Mouse (Mus musculus) cortical plate, adult 2 months (tissue): ENCODE measurements around the gene Anapc4. TPM values are rescaled to one million over a fixed set of nuclear protein-coding genes. Genes with fewer than 3 reads are reported as not detected.
A peak's percentile ranks its signal among the peaks of the same experiment; 100 is the strongest.

Experiments
- H3K27ac ChIP-seq: fragments of 200-500 bp; 2 replicates; pipeline ENCODE4 v1.5.1; 2012; ENCODE audit warnings: low read length, control low read depth, inconsistent platforms; ENCODE audit not compliant: insufficient read depth
- H3K4me1 ChIP-seq: fragments of 200-500 bp; 2 replicates; pipeline ENCODE4 v1.6.1; 2011; ENCODE audit warnings: low read length; ENCODE audit not compliant: control insufficient read depth, insufficient read depth
- H3K4me3 ChIP-seq: fragments of 200-500 bp; 2 replicates; pipeline ENCODE4 v1.5.1; 2011; ENCODE audit warnings: mild to moderate bottlenecking, low read length, control low read depth; ENCODE audit not compliant: insufficient read depth
- CTCF ChIP-seq: fragments of 200-500 bp; IDR thresholded peaks from 2 replicates; pipeline ENCODE4 v1.5.1; 2011; ENCODE audit warnings: mild to moderate bottlenecking, control low read depth, low read length; ENCODE audit not compliant: insufficient read depth; ENCODE audit errors: extremely low read depth
- POLR2A ChIP-seq: fragments of 200-500 bp; IDR thresholded peaks from 2 replicates; pipeline ENCODE4 v1.6.1; 2011; ENCODE audit warnings: mild to moderate bottlenecking, low read length, control low read depth; ENCODE audit not compliant: insufficient read depth; ENCODE audit errors: extremely low read depth
- polyA plus RNA-seq: library from polyadenylated mRNA; depleted of rRNA; stranded (reverse); fragments of >200 nt; gene quantifications from 2 replicates; pipeline ENCODE4 v1.2.3, GENCODE M21; 2012; rRNA removed

The Anapc4 gene
- 98.5 and 114 TPM in 2 replicates for polyA plus RNA-seq

DNA sequence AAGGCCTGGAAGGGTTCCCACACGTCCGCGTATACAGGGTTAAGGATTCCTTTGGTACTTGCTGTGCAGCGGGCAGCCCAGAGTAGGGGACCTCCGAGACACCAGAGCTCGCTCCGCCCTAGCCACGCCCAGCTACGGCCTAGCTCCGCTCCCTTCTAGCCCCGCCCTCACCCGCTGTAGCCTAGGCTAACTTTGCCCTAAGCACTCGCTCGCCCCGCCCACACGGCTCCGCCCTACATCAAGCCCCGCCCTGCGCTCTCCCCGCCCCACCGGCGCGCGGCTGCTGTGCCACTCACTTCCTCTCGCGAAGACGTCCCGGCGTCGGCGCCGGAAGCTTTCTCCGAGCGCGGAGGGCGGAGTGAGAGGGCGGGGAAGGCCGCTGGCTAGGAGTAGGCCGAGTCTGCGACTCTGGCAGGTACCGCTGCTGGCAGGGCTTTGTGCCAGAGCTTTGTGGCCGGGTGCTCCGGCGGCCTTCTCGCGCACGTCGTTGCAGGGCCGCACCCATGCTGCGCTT is at the start of gene Anapc4:
Gene Anapc4, plus strand, starts transcription at position 252 of the 514 bp plus-strand sequence.
- no peak for TF ChIP-seq CTCF
- peak; percentile 66 for TF ChIP-seq POLR2A
- peaks cover 3% of the 10 kb centered on the region for H3K4me1 ChIP-seq

DNA sequence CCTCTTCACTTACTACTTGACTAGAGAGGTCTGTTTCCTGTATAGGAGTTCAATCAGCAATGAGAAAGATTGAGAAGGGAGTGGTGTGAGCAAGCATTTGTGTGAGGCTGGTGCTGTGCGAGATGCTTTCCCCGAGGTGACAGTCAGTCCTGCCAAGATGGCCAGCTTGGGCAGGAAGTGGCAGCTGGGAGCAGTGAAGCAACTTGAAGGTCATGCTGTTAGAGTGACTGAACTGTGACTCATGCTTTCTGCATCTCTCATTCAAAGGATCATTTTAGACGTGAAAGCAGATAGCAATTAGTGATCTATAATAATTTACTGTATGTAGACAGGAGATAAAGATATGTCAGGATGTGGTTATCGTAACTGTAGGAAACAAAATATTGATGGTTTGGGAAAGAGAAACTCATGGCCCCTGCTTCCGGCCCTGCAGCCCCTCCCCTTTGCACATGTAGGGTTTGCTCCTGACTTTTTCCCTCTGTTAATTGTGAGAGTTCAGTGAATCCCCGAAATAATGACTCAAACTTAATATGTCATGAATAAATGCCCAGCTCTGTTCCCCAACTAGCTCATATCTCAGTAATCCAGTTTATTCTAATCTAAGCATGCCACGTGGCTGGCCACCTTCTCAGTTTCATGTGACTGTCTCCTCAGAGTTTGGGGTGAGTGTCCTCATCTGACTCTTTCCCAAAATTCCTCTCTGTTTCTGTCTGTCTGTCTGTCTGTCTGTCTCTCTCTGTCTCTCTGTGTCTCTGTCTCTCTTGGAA is 47.1 kb upstream of the Anapc4 start:
- Histone ChIP-seq H3K4me1 (no peaks in the 10 kb centered on the region), H3K27ac (no peak overlapping the region), H3K4me3 (no peak overlapping the region)
- TF ChIP-seq CTCF (no peak), POLR2A (no peak)

More for the DNA sequence above, at the start of gene Anapc4:
- Histone ChIP-seq H3K27ac (peak within 1 kb of the TSS; percentile 43), H3K4me3 (peak within 1 kb of the TSS; percentile 83)

DNA sequence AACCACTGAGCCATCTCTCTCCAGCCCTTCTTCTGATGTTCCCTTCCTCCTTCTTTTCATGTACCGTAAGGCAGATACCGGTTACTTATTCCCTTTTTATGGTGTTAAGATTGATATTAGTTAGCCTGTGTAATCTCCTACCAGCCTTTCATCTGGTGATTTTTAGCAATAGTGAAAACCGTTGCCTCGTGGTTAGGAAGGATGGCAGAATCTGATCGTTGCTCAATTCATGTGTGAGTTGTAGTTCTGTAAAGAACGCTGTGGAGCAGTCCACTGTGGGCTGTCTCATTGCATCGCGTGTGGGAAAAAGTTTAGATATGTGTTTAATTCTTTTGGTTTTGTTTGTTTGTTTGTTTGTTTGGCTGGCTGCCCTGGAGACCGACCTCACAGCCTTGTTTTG is 40.6 kb upstream of the Anapc4 start:
- H3K4me3 ChIP-seq = no peak overlapping the region
- TF ChIP-seq POLR2A (no peak), CTCF (no peak)
- no peaks in the 10 kb centered on the region for H3K4me1 ChIP-seq
- no peak overlapping the region for H3K27ac ChIP-seq

DNA sequence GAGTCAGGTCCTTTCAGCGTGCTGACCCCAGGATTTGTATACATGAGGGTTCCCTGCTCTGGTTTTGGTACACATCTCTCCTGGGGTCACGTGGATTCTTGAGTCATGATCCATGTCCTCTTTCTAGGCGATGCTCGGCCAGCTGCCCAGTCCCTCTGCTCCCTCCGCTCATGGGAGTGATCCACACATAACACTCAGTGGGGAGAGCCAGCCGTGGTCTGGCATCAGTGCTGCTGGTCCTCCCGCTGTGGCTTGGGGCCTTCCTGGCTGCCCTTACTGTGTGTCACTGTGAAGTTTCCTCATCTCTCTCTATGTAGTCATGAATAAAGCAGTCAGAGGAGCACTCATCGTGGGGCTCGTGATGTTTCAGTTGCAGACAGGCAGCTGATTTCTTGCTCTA is 39.7 kb upstream of the Anapc4 start:
- TF ChIP-seq CTCF (no peak), POLR2A (no peak)
- no peak overlapping the region for H3K4me3 ChIP-seq
- H3K4me1 ChIP-seq = no peaks in the 10 kb centered on the region
- no peak overlapping the region for H3K27ac ChIP-seq

DNA sequence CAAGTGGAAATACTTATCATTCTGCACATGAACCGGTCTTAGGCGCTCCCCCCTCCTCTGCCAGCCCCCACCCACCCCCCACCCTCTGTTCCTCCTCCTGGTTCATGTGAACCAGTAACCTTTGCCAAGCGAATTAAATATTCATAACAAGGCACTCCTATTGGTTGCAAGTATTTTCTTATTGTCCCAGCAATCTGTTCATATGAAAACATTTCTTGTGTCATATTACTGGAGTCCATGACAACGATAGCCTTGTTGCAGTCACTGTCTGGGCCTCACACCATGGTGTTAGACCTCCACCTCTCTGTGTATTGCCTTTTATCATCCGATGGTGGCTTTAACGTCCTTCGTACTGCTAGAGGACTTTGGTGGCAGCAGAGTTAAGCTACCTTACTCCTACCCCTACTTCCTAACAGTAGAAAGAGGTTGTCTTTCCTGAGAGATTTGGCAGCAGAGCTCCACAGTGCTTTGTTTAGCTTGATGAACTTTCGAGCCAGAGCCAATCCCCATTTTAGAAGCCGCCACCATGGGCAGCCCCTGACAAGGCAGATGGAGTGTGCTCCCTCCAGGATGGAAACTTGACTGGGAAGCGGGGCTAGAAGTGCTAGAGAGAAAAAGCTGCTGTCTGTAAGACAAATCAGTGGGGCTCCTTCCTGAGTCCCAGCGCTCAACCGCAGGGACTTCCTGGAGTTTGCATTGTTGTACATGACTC is 34.4 kb upstream of the Anapc4 start:
- no peaks in the 10 kb centered on the region for H3K4me1 ChIP-seq
- no peak overlapping the region for H3K4me3 ChIP-seq
- no peak overlapping the region for H3K27ac ChIP-seq
- TF ChIP-seq CTCF (no peak), POLR2A (no peak)

DNA sequence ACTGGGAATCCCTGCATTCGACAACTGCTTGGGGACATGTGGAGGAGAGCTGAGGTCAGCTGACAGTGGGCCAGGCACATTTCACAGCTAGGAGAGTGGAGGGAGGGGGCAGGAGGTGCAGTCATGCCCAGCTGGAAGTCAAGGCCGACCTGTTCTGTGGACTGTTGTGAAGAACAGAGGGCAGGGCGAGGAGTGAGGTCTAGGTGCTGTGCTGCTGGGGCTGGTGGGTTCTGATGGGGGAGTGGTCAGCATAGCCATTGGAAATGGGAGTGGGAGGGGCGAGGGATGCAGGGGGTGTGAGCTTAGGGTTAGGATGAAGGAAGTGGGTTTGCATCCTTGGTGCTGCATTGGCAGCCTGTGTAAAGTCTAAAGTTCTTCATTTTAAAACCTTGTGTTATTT is 28.0 kb upstream of the Anapc4 start:
- TF ChIP-seq POLR2A (no peak), CTCF (no peak)
- Histone ChIP-seq H3K27ac (no peak overlapping the region), H3K4me3 (no peak overlapping the region), H3K4me1 (no peaks in the 10 kb centered on the region)

DNA sequence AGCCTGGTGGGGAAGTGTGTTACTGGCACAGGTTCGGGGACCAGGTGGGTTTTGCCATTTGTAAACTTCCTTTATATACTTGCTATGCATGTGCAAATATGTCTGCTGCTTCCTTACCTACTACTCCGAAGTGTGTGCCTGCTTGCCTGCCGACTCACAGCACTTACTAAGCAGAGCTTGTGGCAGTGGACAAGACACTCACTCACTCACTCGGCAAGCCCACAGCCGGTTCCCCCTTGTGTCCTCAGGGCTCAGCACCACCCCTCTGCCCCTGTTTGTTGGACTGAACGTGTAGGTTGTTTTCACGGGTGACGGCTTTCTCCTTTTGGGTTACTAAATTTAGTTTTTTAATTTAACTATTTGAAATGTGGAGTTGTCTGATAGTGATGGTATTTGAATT is 27.5 kb upstream of the Anapc4 start:
- Histone ChIP-seq H3K4me1 (no peaks in the 10 kb centered on the region), H3K27ac (no peak overlapping the region), H3K4me3 (no peak overlapping the region)
- no peak for TF ChIP-seq CTCF
- TF ChIP-seq POLR2A = no peak

DNA sequence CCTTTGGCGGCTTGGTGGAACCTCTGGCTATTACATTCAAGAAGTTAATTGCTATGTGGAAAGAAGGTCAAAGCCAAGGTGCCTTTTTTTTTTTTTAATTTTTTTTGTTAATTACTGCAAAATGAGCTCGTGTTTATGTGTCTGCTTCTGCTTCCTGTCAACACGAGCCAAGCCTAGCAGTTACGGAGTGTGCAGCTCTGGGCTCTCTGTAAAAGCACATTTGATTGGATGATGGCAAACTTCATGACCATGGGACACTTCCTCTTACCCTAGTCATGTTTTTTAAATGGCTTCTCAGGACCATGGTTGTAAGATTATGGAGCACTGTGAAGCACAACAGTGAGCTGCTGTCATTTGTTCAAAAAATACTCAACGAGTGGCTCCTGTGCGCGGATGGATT is 26.8 kb upstream of the Anapc4 start:
- H3K4me1 ChIP-seq = no peaks in the 10 kb centered on the region
- no peak for TF ChIP-seq CTCF
- TF ChIP-seq POLR2A = no peak
- H3K27ac ChIP-seq = no peak overlapping the region
- no peak overlapping the region for H3K4me3 ChIP-seq

DNA sequence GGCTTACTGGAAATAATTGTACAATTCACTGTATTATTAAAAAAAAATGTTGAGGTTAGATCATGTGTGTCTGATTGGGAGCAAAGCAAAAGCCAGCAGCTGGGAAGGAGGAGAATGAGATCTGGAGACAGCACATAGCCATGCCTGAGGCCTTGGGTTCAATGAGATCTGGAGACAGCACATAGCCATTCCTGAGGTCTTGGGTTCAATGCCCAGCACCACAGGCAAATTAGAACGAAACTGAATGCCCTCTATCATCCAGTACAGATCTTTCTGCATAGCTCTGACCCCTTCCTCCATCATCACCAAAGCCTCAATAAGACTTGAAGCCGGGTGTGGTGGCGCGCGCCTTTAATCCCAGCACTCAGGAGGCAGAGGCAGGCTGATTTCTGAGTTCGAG is 23.4 kb upstream of the Anapc4 start:
- no peak for TF ChIP-seq CTCF
- no peak for TF ChIP-seq POLR2A

More for the DNA sequence above, 23.4 kb upstream of the Anapc4 start:
- no peak overlapping the region for H3K4me3 ChIP-seq
- no peaks in the 10 kb centered on the region for H3K4me1 ChIP-seq
- H3K27ac ChIP-seq = no peak overlapping the region
